Mouse (Mus musculus): ENCODE data around the gene Gm813. TPM values are rescaled to one million over a fixed set of nuclear protein-coding genes. Genes with fewer than 3 reads are reported as not detected.
"Not testable (repeated sequence)": the region's sequence is repeated elsewhere in the genome, so short reads cannot be mapped to it uniquely, and the experiment has no call there.

Gm813 gene
- not detected in 2 replicates for polyA plus RNA-seq (2016; fragmentation: Nextera tagmentation; extraction: Ambion mirVana)

DNA sequence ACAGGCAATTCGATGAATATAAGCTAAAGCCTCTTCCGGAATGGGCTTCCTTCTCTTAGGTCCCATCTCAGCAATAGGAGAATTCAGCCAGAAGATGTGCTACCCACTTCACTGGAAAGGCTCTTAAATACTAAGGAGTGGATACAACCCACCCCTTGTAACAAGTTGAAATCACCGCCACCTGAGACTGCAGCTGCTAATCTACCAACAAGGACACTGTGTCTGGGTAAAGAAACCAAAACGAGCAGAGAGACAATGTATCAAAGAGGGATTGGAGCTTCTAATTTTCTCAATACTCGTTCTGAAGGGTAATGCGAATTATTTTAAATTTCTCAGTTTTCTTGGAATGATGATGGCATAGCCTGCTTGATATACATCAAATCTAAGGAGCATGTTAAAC is at the start of gene Gm813:
Gene Gm813, minus strand, starts transcription at position 101 of the 400 bp plus-strand sequence.
- DNase-seq (ENCODE audit: low spot score), result no peak
- Histone ChIP-seq H3K27ac (replicated peaks) (no peak within 1 kb of the TSS), H3K4me3 (no peak within 1 kb of the TSS), H3K36me3 (replicated peaks) (no peaks in the 10 kb centered on the region), H3K27me3 (replicated peaks; ENCODE audit: low read depth, poor library complexity, severe bottlenecking) (no peaks in the 10 kb centered on the region), H3K4me1 (no peaks in the 10 kb centered on the region), H3K9me3 (no peaks in the 10 kb centered on the region)
- 86% methylated on average over 6 of the region's 6 CpGs for WGBS

DNA sequence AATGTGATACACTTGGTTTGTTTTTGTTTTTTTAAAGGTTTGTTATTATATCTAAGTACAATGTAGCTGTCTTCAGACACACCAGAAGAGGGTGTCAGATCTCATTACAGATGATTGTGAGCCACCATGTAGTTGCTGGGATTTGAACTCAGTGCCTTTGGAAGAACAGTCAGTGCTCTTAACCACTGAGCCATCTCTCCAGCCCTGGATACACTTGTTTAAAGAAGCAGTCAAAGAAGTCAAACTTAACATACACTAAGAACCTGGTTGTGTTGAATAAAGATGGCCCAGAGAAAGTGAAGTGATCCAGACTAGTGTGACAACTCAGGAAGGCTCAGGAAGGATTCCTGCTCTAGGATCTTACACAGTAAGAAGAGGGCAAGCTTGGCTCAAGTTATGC is 48.4 kb upstream of the Gm813 start:
- H3K27ac ChIP-seq (replicated peaks); H3K4me3 ChIP-seq; H3K9me3 ChIP-seq; H3K27me3 ChIP-seq (replicated peaks; ENCODE audit: low read depth, poor library complexity, severe bottlenecking); DNase-seq (ENCODE audit: low spot score); H3K36me3 ChIP-seq (replicated peaks); H3K4me1 ChIP-seq: not testable (repeated sequence)

DNA sequence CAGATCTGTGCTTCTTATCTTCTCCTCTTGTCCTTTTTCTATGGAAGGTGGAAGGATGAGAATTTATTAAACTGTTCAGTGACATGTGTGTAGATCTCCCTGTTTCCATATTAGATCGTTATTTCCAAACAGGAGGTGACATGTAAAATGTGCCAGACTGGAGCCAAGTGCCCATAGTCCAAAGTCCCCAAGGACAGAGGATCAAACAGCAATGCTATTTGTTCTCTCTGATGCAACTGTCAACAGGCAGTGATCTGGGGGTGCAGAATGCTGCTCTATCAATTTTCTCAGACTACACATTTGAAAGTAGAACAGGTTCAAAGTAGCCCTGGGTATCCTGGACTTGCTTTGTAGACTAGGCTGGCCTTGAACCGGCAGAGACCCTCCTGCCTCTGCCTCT is 47.0 kb upstream of the Gm813 start:
- Histone ChIP-seq H3K27me3 (replicated peaks; ENCODE audit: low read depth, poor library complexity, severe bottlenecking) (no peaks in the 10 kb centered on the region), H3K4me3 (no peak overlapping the region), H3K27ac (replicated peaks) (no peak overlapping the region), H3K36me3 (replicated peaks) (no peaks in the 10 kb centered on the region), H3K9me3 (no peaks in the 10 kb centered on the region), H3K4me1 (no peaks in the 10 kb centered on the region)
- DNase-seq (ENCODE audit: low spot score), result no peak
- WGBS, result 87% methylated on average over 2 of the region's 2 CpGs

DNA sequence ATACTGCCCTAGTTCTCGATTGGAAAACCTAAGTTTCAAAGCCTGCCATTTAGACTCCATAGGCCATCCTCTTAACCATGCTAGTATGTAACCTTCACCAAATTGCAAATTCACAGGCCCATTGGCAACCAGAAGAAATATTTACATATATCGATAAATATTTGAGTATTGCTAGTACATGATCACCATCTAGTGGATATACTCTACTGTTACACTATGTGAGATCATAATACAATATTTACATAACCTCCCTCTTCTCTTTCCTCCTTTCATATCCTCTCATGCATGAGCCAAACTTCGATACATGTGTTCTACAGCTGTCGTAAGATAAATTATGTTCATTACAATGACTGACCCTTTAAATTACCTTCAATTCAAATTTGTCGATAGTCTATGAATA is 46.2 kb upstream of the Gm813 start:
- no peaks in the 10 kb centered on the region for H3K4me1 ChIP-seq
- DNase-seq (ENCODE audit: low spot score), result no peak
- whole genome bisulfite sequencing, result 83% methylated on average over 5 of the region's 5 CpGs
- H3K4me3 ChIP-seq, result no peak overlapping the region
- H3K36me3 ChIP-seq (replicated peaks), result no peaks in the 10 kb centered on the region
- H3K9me3 ChIP-seq, result no peaks in the 10 kb centered on the region
- H3K27ac ChIP-seq (replicated peaks), result no peak overlapping the region
- H3K27me3 ChIP-seq (replicated peaks; ENCODE audit: low read depth, poor library complexity, severe bottlenecking), result no peaks in the 10 kb centered on the region

DNA sequence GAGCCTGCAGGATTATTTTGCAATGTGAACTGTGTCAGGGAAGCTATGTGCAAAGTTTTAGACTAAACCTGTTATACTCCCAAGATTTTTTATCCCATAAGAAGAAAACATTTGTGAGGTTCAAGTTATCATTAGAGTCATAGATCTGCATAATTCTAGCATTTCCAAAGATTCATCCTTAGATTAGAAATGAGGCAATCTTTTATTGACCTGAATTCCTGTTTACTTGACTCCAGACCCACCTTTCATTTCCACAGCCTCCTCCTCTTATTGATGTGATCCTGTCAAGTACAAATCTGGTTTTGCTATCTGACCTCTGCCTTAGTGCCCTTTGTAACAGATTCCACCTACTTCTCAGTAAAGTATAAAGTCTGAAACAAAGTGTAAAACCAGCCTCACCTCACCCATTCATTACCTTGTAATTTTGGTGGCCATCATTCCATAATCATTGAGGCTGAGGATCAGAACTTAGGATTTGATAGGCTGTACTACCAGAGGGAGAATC is 45.6 kb upstream of the Gm813 start:
- no peak for DNase-seq (ENCODE audit: low spot score)

DNA sequence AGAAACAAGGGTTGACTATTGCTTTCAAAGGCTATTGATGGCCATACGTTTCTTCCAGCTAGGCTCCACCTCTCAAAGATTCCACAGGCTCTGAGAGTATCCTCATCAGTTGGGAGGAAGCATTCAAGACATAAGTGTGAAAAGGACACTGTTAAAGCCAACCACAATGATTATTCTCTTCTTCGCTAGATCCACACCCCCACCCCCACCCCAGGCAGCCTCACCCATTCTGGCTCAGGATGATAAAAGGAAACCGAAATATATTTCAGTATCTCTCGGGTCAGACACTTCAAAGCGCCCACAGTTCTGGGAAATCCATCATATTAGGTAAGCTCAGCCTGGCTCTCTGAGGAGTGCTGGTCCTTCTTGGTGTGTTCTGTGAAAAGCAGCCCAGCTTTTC is 45.0 kb upstream of the Gm813 start:
- Histone ChIP-seq H3K4me3 (no peak overlapping the region), H3K9me3 (no peaks in the 10 kb centered on the region), H3K27ac (replicated peaks) (no peak overlapping the region), H3K4me1 (no peaks in the 10 kb centered on the region), H3K36me3 (replicated peaks) (no peaks in the 10 kb centered on the region), H3K27me3 (replicated peaks; ENCODE audit: low read depth, poor library complexity, severe bottlenecking) (no peaks in the 10 kb centered on the region)
- WGBS, result 77% methylated on average over 5 of the region's 5 CpGs
- DNase-seq (ENCODE audit: low spot score), result no peak

More for the DNA sequence above, 45.6 kb upstream of the Gm813 start:
- Histone ChIP-seq H3K4me1 (no peaks in the 10 kb centered on the region), H3K9me3 (no peaks in the 10 kb centered on the region), H3K36me3 (replicated peaks) (no peaks in the 10 kb centered on the region), H3K27me3 (replicated peaks; ENCODE audit: low read depth, poor library complexity, severe bottlenecking) (no peaks in the 10 kb centered on the region), H3K27ac (replicated peaks) (no peak overlapping the region), H3K4me3 (no peak overlapping the region)

DNA sequence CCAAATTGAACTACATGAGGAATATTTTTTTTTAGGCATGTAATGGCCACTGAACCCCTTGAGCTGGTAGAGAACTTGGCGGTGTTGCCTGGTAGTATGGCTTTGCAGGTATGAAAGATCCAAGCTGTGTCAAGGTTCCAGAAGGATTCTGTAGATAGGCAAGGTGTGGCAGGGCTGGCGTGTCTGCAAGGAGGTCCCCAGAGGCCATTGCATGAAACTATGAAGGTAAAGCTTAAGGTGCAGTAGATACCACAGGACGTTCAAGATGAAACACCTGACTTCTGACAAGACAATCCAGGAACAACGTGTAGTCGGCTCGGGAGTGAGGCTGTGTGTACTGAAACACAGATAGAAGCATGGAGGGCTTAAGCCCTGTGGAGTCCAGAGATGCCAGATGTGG is 41.9 kb upstream of the Gm813 start:
- Histone ChIP-seq H3K4me1 (no peaks in the 10 kb centered on the region), H3K27ac (replicated peaks) (no peak overlapping the region), H3K4me3 (no peak overlapping the region), H3K9me3 (no peaks in the 10 kb centered on the region), H3K36me3 (replicated peaks) (no peaks in the 10 kb centered on the region), H3K27me3 (replicated peaks; ENCODE audit: low read depth, poor library complexity, severe bottlenecking) (no peaks in the 10 kb centered on the region)
- no peak for DNase-seq (ENCODE audit: low spot score)
- 90% methylated on average over 6 of the region's 6 CpGs for WGBS

DNA sequence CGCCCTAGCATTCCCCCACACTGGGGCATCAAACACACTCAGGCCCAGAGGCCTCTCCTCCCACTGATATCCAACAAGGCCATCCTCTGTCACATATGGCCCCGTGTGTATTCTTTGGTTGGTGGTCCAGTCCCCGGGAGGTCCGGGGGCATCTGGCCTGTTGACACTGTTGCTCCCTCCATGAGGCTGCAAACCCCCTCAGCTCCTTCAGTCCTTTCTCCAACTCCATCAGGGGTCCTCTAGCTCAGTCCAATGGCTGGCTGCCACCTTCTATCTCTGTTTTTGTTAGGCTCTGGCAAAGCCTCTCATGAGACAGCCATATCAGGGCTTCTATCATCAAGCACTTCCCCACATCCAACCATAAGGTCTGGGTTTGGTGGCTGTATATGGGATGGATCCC is 39.7 kb upstream of the Gm813 start:
- WGBS, result 88% methylated on average over 4 of the region's 4 CpGs
- Histone ChIP-seq H3K9me3 (no peaks in the 10 kb centered on the region), H3K4me3 (no peak overlapping the region), H3K4me1 (no peaks in the 10 kb centered on the region), H3K27ac (replicated peaks) (no peak overlapping the region), H3K36me3 (replicated peaks) (no peaks in the 10 kb centered on the region), H3K27me3 (replicated peaks; ENCODE audit: low read depth, poor library complexity, severe bottlenecking) (no peaks in the 10 kb centered on the region)
- DNase-seq (ENCODE audit: low spot score), result no peak

DNA sequence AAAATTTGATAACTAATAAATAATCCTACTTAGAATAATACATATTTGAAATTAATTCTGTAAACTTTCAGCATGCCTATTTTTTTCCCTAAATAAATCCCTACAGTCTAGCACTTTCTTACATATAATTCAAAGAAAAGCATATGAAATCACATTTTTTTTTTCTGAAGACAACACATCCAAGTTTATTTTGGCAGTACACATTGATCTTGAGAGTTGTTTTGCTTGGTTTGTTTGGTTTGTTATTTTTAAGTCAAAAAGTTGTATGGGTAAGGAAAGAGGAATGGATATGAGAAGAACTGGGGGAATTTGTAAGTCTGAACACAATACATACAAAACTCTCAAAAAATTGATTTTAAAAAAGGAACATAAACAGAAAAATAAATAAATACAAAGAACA is 39.0 kb upstream of the Gm813 start:
- no peak overlapping the region for H3K27ac ChIP-seq (replicated peaks)

DNA sequence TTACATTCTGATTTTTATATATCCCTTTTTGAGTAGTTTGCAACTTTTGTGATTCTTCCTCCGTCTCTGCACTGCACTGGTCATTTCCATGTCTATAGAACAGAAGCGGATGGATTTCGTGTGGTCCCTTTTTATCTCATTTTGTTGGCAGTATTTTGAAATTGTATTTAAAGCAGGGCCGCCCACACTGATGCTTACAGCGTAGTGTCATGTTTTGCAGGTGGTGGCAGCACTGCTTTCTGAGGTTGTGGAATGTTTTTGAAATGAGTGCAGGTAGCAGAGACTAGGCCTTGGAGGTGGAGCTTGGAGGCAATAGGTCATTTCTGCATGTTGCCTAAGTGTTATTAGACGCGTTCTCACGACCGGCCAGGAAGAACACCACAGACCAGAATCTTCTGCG is 33.2 kb upstream of the Gm813 start:
- Histone ChIP-seq H3K36me3 (replicated peaks) (no peaks in the 10 kb centered on the region), H3K9me3 (no peaks in the 10 kb centered on the region), H3K4me3 (no peak overlapping the region), H3K4me1 (no peaks in the 10 kb centered on the region), H3K27ac (replicated peaks) (no peak overlapping the region), H3K27me3 (replicated peaks; ENCODE audit: low read depth, poor library complexity, severe bottlenecking) (no peaks in the 10 kb centered on the region)
- WGBS, result 96% methylated on average over 10 of the region's 10 CpGs
- DNase-seq (ENCODE audit: low spot score), result no peak

More for the DNA sequence above, 39.0 kb upstream of the Gm813 start:
- Histone ChIP-seq H3K4me1 (no peaks in the 10 kb centered on the region), H3K27me3 (replicated peaks; ENCODE audit: low read depth, poor library complexity, severe bottlenecking) (no peaks in the 10 kb centered on the region), H3K9me3 (no peaks in the 10 kb centered on the region), H3K4me3 (no peak overlapping the region), H3K36me3 (replicated peaks) (no peaks in the 10 kb centered on the region)
- no peak for DNase-seq (ENCODE audit: low spot score)

DNA sequence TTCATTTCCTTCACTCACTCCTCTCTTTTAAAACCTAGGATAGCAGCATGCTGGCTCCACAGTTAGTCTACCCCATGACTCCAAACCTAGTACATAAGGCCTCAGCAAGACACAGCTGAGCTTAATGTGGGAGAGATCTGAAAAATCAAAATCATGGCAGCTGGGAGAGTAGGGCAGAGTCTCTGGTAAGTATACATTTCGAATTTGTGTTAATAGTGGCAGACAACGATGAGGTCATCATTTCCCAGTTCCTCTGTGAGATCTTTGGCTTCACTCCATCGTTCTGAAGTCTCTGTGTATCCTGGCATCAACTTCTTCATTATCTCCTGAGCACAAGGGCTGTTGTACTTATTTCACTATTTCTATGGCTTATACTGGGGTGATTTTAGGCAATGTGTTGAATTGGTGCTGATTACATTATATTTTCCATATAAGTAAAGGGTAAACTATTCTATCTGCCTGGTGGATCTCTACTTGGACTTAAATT is 22.0 kb upstream of the Gm813 start, which contains the start of gene E330017A01Rik:
Gene E330017A01Rik, minus strand, starts transcription at position 51 of the 487 bp plus-strand sequence.
- no peaks in the 10 kb centered on the region for H3K9me3 ChIP-seq
- WGBS, result 88% methylated on average over 3 of the region's 3 CpGs

DNA sequence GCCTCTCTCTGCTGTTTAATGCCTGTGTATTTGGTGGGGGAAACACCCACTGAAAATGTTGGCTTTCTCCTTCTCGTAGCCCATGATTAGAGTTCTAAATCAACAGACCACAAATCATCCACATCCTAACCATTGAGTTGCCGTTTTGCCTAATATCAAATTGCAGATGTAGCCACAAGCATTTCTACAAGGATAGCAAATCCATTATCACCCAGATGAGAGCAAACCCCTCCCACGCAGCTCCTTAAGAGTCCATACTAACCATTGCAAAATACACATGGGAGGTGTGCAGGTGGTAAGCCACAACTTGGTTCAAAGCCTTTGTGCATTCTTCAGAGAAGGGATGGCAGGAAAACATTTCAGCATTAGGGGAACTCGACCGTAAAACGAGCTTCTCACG is 21.2 kb upstream of the Gm813 start:
- WGBS, result 84% methylated on average over 7 of the region's 7 CpGs
- DNase-seq (ENCODE audit: low spot score), result no peak
- no peak overlapping the region for H3K27ac ChIP-seq (replicated peaks)
- no peak overlapping the region for H3K4me3 ChIP-seq
- H3K36me3 ChIP-seq (replicated peaks), result no peaks in the 10 kb centered on the region
- no peaks in the 10 kb centered on the region for H3K4me1 ChIP-seq
- H3K9me3 ChIP-seq, result no peaks in the 10 kb centered on the region
- H3K27me3 ChIP-seq (replicated peaks; ENCODE audit: low read depth, poor library complexity, severe bottlenecking), result no peaks in the 10 kb centered on the region

More for the DNA sequence above, 22.0 kb upstream of the Gm813 start, which contains the start of gene E330017A01Rik:
- Histone ChIP-seq H3K36me3 (replicated peaks) (no peaks in the 10 kb centered on the region), H3K4me1 (no peaks in the 10 kb centered on the region), H3K4me3 (no peak within 1 kb of the TSS), H3K27ac (replicated peaks) (no peak within 1 kb of the TSS), H3K27me3 (replicated peaks; ENCODE audit: low read depth, poor library complexity, severe bottlenecking) (no peaks in the 10 kb centered on the region)
- DNase-seq (ENCODE audit: low spot score), result no peak

DNA sequence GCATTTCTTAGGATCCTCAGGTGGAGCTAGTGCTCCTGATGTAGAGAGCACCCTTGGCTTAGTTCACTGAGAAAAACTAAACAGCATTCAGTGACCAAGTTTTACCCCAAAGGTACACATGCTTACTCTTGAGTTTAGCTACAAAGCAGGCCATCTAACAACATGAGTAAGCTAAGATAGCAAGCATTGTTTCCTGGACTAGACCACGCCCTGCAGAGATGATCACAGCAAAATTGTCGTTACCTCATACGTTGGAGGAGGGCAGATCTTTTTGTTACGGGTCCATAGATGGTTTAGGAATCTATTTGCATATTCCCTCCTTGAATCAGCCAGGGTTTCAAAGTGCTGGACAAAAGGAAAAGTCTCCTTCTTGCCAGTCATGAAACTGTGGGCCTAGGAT is 20.7 kb upstream of the Gm813 start:
- H3K4me3 ChIP-seq, result no peak overlapping the region

DNA sequence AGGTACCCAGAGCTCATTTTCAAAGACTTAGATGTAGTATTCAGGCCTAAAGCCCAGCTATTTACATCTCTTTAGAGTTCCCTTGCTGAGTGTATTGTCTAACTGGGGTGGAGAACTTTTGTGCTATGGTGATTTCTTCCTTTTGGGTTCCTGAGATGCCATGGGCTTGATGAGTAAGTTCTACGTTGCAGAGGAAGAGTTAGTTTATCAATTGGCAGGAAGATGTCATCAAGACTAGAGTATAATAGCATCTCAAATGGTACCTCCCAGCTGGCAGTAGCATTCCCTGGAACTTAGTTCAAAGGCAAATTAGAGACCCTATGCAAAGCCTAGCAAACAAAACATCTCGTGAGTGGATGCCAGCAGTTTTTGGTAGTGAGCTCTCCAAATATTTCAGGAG is 19.1 kb upstream of the Gm813 start:
- Histone ChIP-seq H3K4me3 (no peak overlapping the region), H3K9me3 (no peaks in the 10 kb centered on the region), H3K4me1 (no peaks in the 10 kb centered on the region), H3K27me3 (replicated peaks; ENCODE audit: low read depth, poor library complexity, severe bottlenecking) (no peaks in the 10 kb centered on the region), H3K36me3 (replicated peaks) (no peaks in the 10 kb centered on the region), H3K27ac (replicated peaks) (no peak overlapping the region)
- 67% methylated on average over 2 of the region's 2 CpGs for WGBS
- DNase-seq (ENCODE audit: low spot score), result no peak

More for the DNA sequence above, 20.7 kb upstream of the Gm813 start:
- Histone ChIP-seq H3K27me3 (replicated peaks; ENCODE audit: low read depth, poor library complexity, severe bottlenecking) (no peaks in the 10 kb centered on the region), H3K27ac (replicated peaks) (no peak overlapping the region), H3K36me3 (replicated peaks) (no peaks in the 10 kb centered on the region), H3K4me1 (no peaks in the 10 kb centered on the region), H3K9me3 (no peaks in the 10 kb centered on the region)
- DNase-seq (ENCODE audit: low spot score), result no peak
- WGBS, result 80% methylated on average over 4 of the region's 4 CpGs
